Mouse (Mus musculus) erythroblast, embryonic 14.5 days (primary cell): ENCODE measurements around the gene Shld1.

Experiments
- GATA1 ChIP-seq: IDR thresholded peaks from 2 replicates; pipeline ENCODE4 v1.6.1; 2012; ENCODE audit warnings: low read length, inconsistent platforms, mixed read lengths
- TAL1 ChIP-seq: IDR thresholded peaks from 3 replicates; pipeline ENCODE4 v1.6.1; 2012; ENCODE audit warnings: low read length, inconsistent platforms, mixed read lengths

DNA sequence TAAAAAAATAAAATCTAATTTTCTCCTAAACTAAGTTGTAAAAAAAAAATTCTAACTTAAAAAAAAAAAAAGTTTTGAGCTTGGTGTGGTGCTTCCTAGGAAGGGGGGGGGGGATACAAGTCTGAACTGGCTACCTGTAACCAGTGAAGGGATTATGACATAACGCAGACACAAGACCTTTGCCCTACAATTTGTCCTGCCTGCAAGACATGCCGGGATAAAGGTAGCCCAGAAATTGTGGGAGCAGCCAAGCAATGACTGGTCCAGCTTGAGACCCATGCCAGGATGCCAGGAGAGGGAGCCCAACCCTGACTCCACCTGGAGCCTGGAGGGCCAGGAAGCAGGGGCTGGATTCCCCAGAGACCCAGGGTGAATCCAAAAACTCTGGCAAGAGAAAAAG, 36.2 kb upstream of the Shld1 start:
- TF ChIP-seq TAL1 (no peak), GATA1 (no peak)
